Mouse (Mus musculus) thymus, adult 2 months (tissue): ENCODE measurements around the gene Creld2.

Experiments
- CTCF ChIP-seq: fragments of 200-500 bp; IDR thresholded peaks from 2 replicates; pipeline ENCODE4 v1.5.1; 2012; ENCODE audit warnings: mild to moderate bottlenecking, control low read depth, low read length, moderate library complexity, borderline replicate concordance; ENCODE audit not compliant: control insufficient read depth, poor library complexity, insufficient read depth; ENCODE audit errors: extremely low read depth
- POLR2A ChIP-seq: fragments of 200-500 bp; IDR thresholded peaks from 2 replicates; pipeline ENCODE4 v1.6.1; 2012; ENCODE audit warnings: mild to moderate bottlenecking, low read length, control low read depth, moderate library complexity; ENCODE audit not compliant: control insufficient read depth, poor library complexity, insufficient read depth; ENCODE audit errors: extremely low read depth

GRCm38 (mm10) chr15:88858707-88859106 is 39.3 kb downstream of the Creld2 start:
- TF ChIP-seq CTCF (no peak), POLR2A (no peak)
